Mouse (Mus musculus): ENCODE data around the gene Gnb1. TPM values are rescaled to one million over a fixed set of nuclear protein-coding genes. Genes with fewer than 3 reads are reported as not detected.

The Gnb1 gene
- total and polyA plus RNA-seq, 3 experiments: 78.1 to 489 TPM; not detected in 1

DNA sequence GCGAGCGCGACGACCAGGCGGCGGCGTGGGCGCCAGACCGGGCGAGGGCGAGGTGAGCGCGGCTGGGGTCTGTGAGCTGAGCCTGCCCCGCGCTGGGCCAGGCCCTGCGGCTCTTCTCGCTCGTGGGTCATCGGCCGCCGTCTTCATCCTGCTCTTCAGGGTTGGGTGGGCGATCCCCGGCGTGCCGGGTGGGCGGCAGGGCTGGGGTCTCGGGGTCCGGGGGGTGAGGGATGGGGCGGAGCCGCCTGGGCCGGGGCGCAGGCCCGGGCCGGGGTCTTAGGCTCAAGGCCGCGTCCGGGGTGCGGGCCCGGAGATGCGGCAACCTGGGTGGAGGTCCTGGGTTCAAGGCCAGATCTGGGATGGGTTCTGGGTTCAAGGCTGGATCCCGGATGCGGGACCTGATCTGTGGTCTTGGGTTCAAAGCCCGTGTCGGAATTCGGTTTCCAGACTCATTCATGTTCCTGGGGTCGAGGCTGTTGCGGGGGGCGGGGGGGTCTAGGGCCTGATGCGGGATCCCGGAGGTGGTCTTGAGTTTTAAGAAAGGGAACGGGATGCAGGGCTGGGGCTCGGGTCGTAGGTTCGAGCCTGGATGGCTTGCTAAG, 469 bp downstream of the Gnb1 start:
- TF ChIP-seq TAL1 (IDR thresholded peaks at IDR 0.05; ENCODE audit: low read length) (no peak), SIN3A (IDR thresholded peaks at IDR 0.05; ENCODE audit: low read length) (0 out of 2 replicates have a peak, but pooled peaks have one; percentile 5), POLR2AphosphoS2 (IDR thresholded peaks at IDR 0.05; ENCODE audit: low read length) (no peak), ETS1 (IDR thresholded peaks at IDR 0.05; ENCODE audit: low read depth, low read length) (no peak), KAT2A (conservative IDR thresholded peaks at IDR 0.05; ENCODE audit: low read depth, low read length) (no peak), UBTF (IDR thresholded peaks at IDR 0.05; ENCODE audit: borderline replicate concordance, insufficient read depth, low read depth, low read length) (0 out of 2 replicates have a peak, but pooled peaks have one; percentile 9), NELFE (IDR thresholded peaks at IDR 0.05; ENCODE audit: low read depth, low read length) (0 out of 2 replicates have a peak, but pooled peaks have one; percentile 6), ZKSCAN1 (IDR thresholded peaks at IDR 0.05; ENCODE audit: low read depth, low read length) (no peak), MAFK (IDR thresholded peaks at IDR 0.05; ENCODE audit: borderline replicate concordance, low read depth, low read length) (no peak), TCF12 (IDR thresholded peaks at IDR 0.05; ENCODE audit: low read depth, low read length) (peak; percentile 5; the same call in 1 of the 2 replicates), ZMIZ1 (IDR thresholded peaks at IDR 0.05; ENCODE audit: low read depth, low read length) (0 out of 2 replicates have a peak, but pooled peaks have one; percentile 3), ELF1 (IDR thresholded peaks at IDR 0.05; ENCODE audit: low read depth, low read length) (0 out of 2 replicates have a peak, but pooled peaks have one; percentile 4), POLR2A (IDR thresholded peaks at IDR 0.05; ENCODE audit: control insufficient read depth in 1 of 2, insufficient read depth in 1 of 2, low read depth in 1 of 2, low read length in 2 of 2, poor library complexity in 1 of 2) (peak in 1 of 2 experiments; percentile 18; a peak in 2 of 4 replicates)
- DNase-seq (ENCODE audit: low read depth, low spot score): no peak

GRCm38 (mm10) chr4:155492131-155492633, 1.0 kb downstream of the Gnb1 start:
- Histone ChIP-seq H3K36me3 (ENCODE audit: control insufficient read depth in 1 of 2, insufficient read depth in 2 of 2, low read length in 2 of 2) (peaks cover 3 to 58% of the 10 kb centered on the region in 2 experiments; a peak in 3 of 4 replicates), H3K79me2 (ENCODE audit: control insufficient read depth, insufficient read depth, low read length, poor library complexity) (peaks cover 53% of the 10 kb centered on the region), H3K9ac (ENCODE audit: control insufficient read depth, low read depth, low read length, poor library complexity, severe bottlenecking) (peak overlapping the region; percentile 89), H3K27ac (ENCODE audit: control insufficient read depth, low read depth, low read length) (peak overlapping the region; percentile 26), H3K9me3 (replicated peaks; ENCODE audit: insufficient read depth, low read length) (no peaks in the 10 kb centered on the region), H3K4me1 (ENCODE audit: control insufficient read depth in 1 of 2, insufficient read depth in 2 of 2, low read length in 2 of 2) (peaks cover 24 to 42% of the 10 kb centered on the region in 2 experiments), H3K4me3 (ENCODE audit: control insufficient read depth in 1 of 2, insufficient read depth in 1 of 2, low read depth in 2 of 2, low read length in 2 of 2) (peak overlapping the region; percentile 77 to 99), H3K27me3 (ENCODE audit: control insufficient read depth in 1 of 2, insufficient read depth in 2 of 2, low read length in 2 of 2) (no peaks in the 10 kb centered on the region)
- peak; percentile 68 for DNase-seq (ENCODE audit: low read depth, low spot score)
- no peak for TF ChIP-seq CHD1 (IDR thresholded peaks at IDR 0.05; ENCODE audit: low read depth, low read length)
- TF ChIP-seq ETS1 (IDR thresholded peaks at IDR 0.05; ENCODE audit: low read depth, low read length): no peak
- TF ChIP-seq UBTF (IDR thresholded peaks at IDR 0.05; ENCODE audit: borderline replicate concordance, insufficient read depth, low read depth, low read length): 0 out of 2 replicates have a peak, but pooled peaks have one; percentile 16
- no peak for TF ChIP-seq MAZ (IDR thresholded peaks at IDR 0.05; ENCODE audit: low read depth, low read length)
- TF ChIP-seq ELF1 (IDR thresholded peaks at IDR 0.05; ENCODE audit: low read depth, low read length): no peak
- TF ChIP-seq CHD2 (IDR thresholded peaks at IDR 0.05; ENCODE audit: low read length): no peak
- no peak for TF ChIP-seq RCOR1 (IDR thresholded peaks at IDR 0.05; ENCODE audit: low read depth, low read length)
- no peak for TF ChIP-seq ZKSCAN1 (IDR thresholded peaks at IDR 0.05; ENCODE audit: low read depth, low read length)
- no peak for TF ChIP-seq HCFC1 (IDR thresholded peaks at IDR 0.05; ENCODE audit: low read depth, low read length)
- no peak for TF ChIP-seq E2F4 (IDR thresholded peaks at IDR 0.05; ENCODE audit: borderline replicate concordance, low read depth, low read length)
- 0 out of 2 replicates have a peak, but pooled peaks have one; percentile 0 for TF ChIP-seq TCF12 (IDR thresholded peaks at IDR 0.05; ENCODE audit: low read depth, low read length)
- TF ChIP-seq EP300 (IDR thresholded peaks at IDR 0.05; ENCODE audit: low read depth in 1 of 2, low read length in 2 of 2): no peak
- peak; percentile 54; the same call in 1 of the 2 replicates for TF ChIP-seq SIN3A (IDR thresholded peaks at IDR 0.05; ENCODE audit: low read length)
- TF ChIP-seq MXI1 (IDR thresholded peaks at IDR 0.05; ENCODE audit: low read depth, low read length): peak; percentile 53; the same call in 1 of the 2 replicates
- no peak for TF ChIP-seq ZC3H11A (IDR thresholded peaks at IDR 0.05; ENCODE audit: low read depth, low read length)
- TF ChIP-seq CTCF (IDR thresholded peaks at IDR 0.05 in 2 of 3, conservative IDR thresholded peaks at IDR 0.05 in 1 of 3; ENCODE audit: control insufficient read depth in 1 of 3, insufficient read depth in 1 of 3, low read depth in 2 of 3, low read length in 3 of 3, poor library complexity in 1 of 3, severe bottlenecking in 1 of 3): no peak
- no peak for TF ChIP-seq MAFK (IDR thresholded peaks at IDR 0.05; ENCODE audit: borderline replicate concordance, low read depth, low read length)
- TF ChIP-seq KAT2A (conservative IDR thresholded peaks at IDR 0.05; ENCODE audit: low read depth, low read length): no peak
- no peak for TF ChIP-seq POLR2AphosphoS2 (IDR thresholded peaks at IDR 0.05; ENCODE audit: low read length)
- no peak for TF ChIP-seq SMC3 (IDR thresholded peaks at IDR 0.05; ENCODE audit: low read depth, low read length)
- TF ChIP-seq TAL1 (IDR thresholded peaks at IDR 0.05; ENCODE audit: low read length): no peak
- TF ChIP-seq MYB (IDR thresholded peaks at IDR 0.05; ENCODE audit: low read depth, low read length): no peak
- no peak for TF ChIP-seq MYC (IDR thresholded peaks at IDR 0.05; ENCODE audit: low read depth, low read length)
- no peak for TF ChIP-seq TBP (IDR thresholded peaks at IDR 0.05; ENCODE audit: low read depth, low read length)
- no peak for TF ChIP-seq POLR2AphosphoS5 (IDR thresholded peaks at IDR 0.05; ENCODE audit: borderline replicate concordance, low read depth, low read length)

More for the DNA sequence above, 469 bp downstream of the Gnb1 start:
- H3K9ac ChIP-seq (ENCODE audit: control insufficient read depth, low read depth, low read length, poor library complexity, severe bottlenecking): peak overlapping the region; percentile 89
- H3K9me3 ChIP-seq (replicated peaks; ENCODE audit: insufficient read depth, low read length): no peaks in the 10 kb centered on the region
- H3K27ac ChIP-seq (ENCODE audit: control insufficient read depth, low read depth, low read length): peak overlapping the region; percentile 36
- no peaks in the 10 kb centered on the region for H3K27me3 ChIP-seq (ENCODE audit: control insufficient read depth in 1 of 2, insufficient read depth in 2 of 2, low read length in 2 of 2)
- H3K36me3 ChIP-seq (ENCODE audit: control insufficient read depth in 1 of 2, insufficient read depth in 2 of 2, low read length in 2 of 2): peaks cover 3 to 58% of the 10 kb centered on the region in 2 experiments; a peak in 3 of 4 replicates
- peak overlapping the region; percentile 77 to 99 for H3K4me3 ChIP-seq (ENCODE audit: control insufficient read depth in 1 of 2, insufficient read depth in 1 of 2, low read depth in 2 of 2, low read length in 2 of 2)
- peaks cover 24 to 45% of the 10 kb centered on the region in 2 experiments for H3K4me1 ChIP-seq (ENCODE audit: control insufficient read depth in 1 of 2, insufficient read depth in 2 of 2, low read length in 2 of 2)
- peaks cover 50% of the 10 kb centered on the region for H3K79me2 ChIP-seq (ENCODE audit: control insufficient read depth, insufficient read depth, low read length, poor library complexity)

Data from MEL (cell line).